Mouse (Mus musculus): ENCODE results near the gene Nupr1l.
"Not testable (repeated sequence)": the region's sequence is repeated elsewhere in the genome, so short reads cannot be mapped to it uniquely, and the experiment has no call there.

Nupr1l gene

DNA sequence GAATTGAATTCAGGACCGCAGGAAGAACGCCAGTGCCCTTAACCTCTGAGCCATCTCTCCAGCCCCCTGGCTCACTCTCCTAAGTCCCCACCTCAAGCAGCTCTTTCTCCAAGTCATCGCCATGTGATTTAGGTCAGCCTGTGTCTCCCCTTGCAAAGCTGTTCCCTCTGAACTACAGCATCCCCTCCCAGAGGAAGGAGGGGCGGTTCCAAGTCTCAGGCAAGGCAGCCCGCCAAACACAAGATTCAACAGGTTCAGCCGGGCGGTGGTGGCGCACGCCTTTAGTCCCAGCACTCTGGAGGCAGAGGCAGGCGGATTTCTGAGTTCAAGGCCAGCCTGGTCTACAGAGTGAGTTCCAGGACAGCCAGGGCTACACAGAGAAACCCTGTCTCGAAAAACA is 7.2 kb downstream of the Nupr1l start:
- in situ Hi-C loops (cut with MseI, MboI) = not testable (repeated sequence)

DNA sequence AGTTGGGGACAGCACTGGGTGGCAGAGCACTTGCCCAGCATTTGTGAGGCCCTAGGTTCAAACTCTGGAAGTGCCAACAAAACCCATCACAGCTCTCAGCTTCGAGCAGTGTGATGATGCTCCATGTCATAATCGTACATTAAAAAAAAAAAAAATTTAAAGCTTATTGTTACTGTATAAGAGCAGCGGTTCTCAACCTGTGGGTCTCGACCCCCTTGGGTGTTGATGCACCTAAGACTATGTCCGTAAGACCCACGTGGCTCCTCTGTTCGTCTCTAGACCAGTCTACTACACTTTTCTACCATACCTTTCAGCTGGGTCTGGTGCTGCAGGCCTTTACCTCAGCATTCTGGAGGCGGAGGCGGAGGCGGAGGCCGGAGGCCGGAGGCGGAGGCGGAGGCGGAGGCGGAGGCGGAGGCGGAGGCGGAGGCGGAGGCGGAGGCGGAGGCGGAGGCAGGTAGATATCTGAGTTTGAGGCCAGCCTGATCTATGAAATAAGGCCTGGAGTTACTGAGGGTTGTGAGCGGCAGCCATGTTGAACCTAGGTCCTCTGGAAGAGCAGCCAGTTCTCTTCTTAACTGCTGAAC is 9.8 kb downstream of the Nupr1l start:
- in situ Hi-C loops (cut with MseI, MboI) = no loop called here

DNA sequence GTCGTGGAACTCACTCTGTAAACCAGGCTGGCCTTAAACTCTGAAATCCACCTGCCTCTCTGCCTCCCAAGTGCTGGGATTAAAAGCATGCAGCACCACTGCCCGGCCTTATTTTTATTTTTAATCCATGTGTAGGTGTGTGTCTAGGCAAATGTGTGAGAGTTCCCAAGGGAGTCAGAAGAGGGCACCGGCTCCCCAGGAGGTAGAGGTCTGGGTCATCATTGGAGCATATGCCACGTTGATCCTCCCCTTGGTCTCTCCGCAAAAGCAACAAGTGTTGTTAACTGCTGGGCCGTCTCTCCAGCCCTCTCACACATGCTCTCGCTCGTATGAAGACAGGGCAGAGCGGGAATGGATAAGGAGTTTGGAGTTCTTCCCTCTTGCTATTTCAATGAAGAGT is 10.4 kb downstream of the Nupr1l start:
- in situ Hi-C loops (cut with MseI, MboI) = no loop called here

DNA sequence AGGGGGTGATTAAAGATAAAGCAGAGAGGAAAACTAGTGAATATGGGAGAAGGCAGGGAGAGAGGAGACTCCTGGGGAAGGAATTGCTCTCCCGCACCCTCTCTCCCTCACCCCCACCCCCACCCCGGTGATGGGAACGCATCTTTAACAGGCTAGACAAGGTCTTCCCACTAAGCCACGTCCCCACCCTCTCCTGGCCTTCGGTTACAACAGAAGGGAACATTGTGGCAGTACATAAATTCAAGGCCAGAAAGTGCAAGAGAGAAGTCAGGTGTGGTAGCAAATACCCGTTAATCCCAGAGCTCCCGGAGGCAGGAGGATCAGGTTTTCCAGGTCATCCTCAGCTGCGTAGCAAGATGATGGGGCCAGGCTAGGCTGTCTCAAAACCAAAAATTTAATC is 11.0 kb downstream of the Nupr1l start:
- in situ Hi-C loops (cut with MseI, MboI) = no loop called here

DNA sequence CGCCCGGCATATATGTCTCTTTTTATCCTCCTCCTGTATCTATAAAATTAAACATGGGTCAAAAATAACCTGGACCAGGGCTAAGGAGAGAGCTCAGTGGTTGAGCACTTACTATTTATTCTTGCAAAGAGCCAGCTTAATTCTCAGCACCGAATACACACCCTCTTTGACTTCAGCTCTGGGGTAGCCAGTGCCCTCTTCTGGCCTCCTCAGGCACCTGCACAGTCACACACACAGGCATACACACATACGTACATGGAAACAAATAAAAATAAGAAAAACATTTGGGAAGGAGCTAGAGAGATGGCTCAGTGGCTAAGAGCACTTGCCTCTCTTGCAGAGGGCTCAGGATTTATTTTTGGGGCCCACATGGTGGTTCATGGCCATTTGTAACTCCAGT is 13.6 kb downstream of the Nupr1l start:
- in situ Hi-C loops (cut with MseI, MboI) = no loop called here

DNA sequence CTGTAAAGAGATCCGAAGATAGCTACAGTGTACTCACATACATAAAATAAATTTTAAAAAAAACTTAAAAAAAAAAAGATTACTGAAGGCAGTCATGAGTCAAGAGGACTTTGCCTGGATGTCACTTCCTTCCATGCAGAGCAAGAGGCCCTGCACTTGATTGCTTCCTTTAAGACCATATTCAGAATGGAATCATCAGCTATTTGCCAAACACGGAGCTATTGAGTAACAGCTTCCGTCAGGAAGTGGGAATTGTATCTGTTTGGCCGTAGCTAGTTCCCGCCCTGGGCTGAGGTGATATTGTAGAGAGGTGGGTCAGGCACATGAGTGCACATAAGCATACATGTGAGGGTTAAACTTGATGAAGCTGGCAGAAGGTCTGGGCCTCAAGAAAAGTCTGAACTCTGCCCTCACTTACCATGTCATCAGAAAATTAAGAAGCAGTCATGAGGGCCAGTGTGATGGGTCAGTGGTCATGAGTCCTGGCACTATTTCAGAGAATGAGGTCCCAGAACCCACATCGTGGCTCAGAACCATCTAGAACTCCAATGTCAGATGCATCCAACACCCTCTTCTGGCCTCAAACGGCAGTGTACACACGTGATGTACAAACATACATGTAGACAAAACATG is 16.6 kb downstream of the Nupr1l start:
- in situ Hi-C loops (cut with MseI, MboI) = no loop called here

DNA sequence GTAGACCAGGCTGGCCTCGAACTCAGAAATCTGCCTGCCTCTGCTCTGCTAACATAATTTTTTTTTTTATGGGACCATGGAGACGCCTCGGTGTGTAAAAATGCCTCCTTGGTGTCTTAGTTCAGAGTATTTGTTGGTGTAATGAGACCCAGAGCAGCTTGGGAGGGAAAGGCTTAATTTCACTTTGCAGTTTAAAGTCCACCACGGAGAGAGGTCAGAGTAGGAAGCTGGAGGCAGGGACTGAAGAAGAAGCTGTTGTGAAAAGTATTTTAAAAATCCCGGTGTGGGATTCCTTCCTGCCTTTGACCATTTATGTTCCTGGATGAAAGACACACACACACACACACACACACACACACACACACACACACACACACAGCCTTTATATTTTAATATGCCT is 17.6 kb downstream of the Nupr1l start:
- in situ Hi-C loops (cut with MseI, MboI) = no loop called here

DNA sequence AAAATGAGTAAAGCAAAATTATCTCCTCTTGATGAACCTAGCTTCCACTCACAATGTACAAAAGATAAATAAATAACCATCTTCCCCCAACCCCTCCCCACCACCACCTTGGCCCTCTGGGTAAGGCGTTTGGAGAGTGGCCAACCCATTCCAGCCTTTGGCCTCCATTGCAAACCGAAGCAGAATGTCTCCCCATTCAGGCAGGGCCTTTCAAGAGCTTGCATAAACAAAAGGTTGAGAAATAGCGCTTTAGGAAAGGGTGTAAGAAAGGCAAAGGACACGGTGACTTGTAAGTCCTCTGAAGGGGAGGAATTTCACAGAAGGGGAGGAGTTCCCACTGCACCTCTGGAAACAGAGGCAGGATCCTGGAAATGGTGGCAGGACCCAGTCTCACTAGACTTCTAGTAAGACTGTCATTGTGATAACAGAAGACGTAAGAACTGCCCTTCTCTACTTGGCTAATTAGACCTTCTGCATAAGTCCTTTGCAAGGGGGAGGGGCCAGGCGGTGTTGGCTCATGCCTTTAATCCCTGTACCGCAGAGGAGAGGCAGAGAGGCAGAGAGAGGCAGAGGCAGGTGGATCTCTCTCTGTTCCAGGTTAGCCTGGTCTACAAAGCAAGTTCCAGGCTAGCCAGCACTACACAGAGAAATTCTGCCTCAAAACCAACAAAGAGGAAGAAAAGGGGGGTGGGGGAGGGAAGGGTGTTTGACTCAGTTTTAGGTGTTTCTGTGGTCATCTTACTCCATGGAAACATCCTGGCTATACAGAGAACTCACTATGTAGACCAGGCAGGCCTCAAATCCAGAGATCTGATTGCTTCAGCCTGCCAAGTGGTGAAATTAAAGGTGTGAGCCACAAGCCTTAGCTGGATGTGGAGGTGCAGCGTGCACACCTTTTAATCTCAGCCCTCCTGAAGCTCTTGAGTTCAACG is 21.9 kb downstream of the Nupr1l start:
- in situ Hi-C loops (cut with MseI, MboI) = no loop called here

DNA sequence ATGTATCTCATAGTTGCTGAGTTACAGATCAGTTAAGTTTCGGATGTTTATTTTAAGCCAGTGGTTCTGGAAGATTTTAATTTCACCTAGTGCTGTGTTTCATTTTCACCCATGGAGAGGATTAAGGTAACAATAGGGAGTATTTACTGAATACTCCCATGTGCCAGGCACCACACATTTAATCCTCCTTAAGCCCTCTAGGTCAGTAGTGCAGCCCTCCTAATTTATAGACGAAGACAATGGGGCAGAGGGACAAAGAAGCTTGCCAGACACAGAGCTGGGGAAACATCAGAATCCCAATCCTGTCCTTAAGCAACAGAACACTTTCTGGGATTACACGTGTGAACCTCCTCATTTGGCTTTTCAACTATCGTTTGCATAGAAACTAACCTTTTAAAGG is 28.6 kb downstream of the Nupr1l start:
- in situ Hi-C loops (cut with MseI, MboI) = no loop called here

DNA sequence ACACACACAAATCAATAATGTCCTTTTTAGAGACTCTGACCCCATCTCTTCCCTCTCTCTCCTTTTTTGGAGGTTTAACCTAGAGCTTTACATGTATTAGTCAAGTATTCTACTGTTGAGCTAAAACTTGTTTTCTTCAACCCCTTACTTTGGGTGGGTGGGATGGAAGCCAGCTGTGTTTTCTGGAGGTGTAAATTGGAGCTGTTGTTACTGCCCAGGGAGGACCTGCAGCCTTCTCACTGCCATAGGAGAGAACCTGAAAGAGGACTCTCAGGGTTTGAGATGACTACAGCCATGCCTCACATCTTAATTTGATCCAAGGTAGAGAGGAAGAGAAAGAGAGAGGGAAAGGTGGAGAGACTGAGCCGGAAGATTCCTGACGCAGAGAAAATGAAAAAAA is 31.9 kb downstream of the Nupr1l start:
- in situ Hi-C loops (cut with MseI, MboI) = no loop called here

DNA sequence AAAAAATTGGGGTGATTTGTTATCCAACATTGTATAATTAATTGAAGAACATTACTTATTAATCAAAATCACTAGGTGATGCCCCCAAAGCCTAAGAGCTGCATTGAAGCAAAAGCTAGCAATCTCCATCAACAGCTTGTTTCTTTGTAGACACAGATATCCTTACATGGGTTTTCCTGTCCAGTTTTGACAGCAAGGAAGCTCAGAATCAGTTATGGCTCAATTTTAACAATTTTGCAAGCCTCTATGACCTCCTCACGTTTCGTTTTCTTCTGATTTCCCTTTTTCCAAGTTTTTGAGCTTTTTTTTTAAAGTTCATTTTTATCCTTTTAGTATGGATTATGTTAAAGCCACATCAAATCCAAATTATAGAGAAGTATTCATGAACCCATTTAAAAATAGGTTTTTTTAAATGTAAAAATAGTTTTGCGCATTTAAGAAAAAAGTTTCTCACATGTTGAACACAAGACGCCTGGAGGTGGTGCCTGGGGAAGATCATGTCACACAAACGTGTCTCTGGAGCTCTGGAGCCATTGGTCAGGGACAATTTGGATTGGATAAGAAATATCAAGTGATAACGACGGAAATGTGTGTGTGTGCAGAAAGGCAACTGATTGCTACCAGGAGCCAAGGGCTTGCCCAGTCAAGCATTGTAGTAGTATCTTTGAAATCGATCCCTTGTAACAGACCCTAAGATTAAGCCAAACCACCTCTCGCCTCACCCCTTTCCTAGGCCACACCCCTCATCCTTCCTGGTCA is 32.6 kb downstream of the Nupr1l start:
- in situ Hi-C loops (cut with MseI, MboI) = no loop called here

DNA sequence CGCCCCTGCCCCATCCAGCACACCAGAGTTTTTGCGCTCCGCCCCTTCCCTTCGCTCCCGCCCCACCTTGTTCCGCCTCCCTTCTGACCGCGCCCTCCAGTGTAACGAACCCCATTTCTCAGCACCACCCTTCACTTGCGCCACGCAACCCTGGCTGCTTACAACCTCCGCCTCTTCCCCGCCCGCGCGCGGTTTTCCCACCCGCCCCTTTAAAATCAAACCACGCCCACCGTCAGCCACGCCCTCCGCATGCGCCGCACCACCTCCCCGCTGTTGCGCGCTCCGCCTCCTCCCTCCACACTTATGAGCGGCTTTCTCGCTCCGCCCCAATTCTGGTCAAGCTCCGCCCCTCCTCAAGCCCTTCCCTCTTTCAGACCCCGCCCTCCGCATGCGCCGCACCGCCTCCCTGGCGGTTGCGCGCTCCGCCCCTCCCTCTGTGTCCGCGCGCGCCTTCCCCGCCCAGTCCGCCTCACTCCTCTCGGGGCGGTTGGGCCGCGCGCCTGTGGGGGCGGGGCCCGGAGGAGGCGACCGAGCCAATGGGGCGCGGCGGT is 33.2 kb downstream of the Nupr1l start, which contains the start of gene Vkorc1l1:
Gene Vkorc1l1, plus strand, starts transcription at position 476 of the 551 bp plus-strand sequence.
- in situ Hi-C loops (cut with MseI, MboI) = no loop called here

DNA sequence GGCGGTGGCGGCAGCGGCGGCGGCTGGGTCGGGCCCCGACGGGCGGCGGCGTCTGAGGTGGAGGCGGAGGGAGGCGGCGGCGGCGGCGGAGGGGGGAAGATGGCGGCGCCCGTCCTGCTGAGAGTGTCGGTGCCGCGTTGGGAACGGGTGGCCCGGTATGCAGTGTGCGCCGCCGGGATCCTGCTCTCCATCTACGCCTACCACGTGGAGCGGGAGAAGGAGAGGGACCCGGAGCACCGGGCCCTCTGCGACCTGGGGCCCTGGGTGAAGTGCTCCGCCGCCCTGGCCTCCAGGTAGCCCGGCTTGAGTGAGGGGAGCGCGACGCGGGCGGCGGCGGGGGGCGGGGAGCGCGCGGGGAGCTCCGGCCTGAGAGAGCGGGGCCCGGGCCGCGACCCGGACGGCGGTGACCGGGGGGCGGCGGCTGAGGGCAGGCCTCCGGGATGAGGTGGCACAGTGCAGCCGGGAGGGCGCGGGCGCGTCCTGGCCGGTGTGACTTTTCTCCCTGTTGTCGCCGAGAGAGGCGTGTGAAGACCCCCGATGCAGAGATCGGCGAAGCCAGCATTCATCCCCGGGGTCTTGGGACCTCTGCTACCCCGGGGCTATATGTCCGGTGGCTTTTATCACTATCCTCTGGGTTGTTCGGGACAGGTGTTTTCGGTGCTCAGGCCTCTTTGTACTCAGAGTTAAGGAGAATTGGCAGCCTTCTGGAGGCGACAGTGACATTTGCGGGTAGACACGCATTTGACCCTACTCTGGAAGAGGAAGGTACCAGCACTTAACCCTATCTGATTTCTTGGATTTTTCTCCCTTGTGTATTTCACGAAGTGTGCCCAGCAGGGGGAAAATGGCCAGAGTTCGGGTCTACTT is 34.0 kb downstream of the Nupr1l start:
- in situ Hi-C loops (cut with MseI, MboI) = not testable (repeated sequence)

DNA sequence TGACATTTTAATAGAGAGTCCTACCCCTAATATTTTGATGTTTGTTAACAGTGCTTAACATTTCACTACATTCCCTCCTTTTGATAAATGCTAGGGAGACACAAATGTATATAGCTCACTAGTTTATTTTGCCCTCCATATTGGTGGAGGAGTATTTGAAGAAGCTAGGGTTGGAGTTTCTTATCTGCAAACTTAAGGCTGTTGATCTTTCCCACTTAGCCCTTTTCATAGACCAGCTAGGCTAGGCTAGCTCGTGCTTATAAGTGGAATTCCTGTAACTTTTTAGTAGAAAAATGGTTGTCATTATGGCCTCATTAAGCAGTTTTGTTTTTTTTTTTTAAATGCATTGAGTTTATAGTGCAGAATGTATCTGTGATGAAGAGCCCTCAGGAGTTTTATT is 35.1 kb downstream of the Nupr1l start:
- in situ Hi-C loops (cut with MseI, MboI) = no loop called here

DNA sequence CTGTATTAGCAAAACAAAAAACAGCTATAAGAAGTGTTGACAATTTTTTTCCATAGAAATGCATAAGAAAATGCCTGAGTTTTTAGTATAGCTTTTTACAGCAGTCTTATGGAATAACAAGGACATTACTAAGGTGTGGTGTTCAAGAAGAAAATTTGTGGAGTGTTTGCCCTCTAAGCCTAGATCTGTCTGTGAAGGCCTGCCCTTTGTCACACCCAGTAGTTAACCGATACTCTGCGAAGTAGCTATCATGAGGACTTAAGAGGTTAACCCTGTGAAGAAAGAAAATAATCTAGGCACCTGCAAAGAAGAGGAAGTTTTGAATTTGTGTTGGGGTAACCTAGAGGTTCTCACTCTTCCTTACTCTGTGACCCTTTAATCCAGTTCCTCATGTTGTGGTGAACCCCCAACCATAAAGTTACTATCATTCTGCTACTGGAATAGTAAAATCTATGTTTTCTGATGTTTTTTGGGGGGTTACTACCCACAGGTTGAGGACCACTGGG is 39.2 kb downstream of the Nupr1l start:
- in situ Hi-C loops (cut with MseI, MboI) = no loop called here

DNA sequence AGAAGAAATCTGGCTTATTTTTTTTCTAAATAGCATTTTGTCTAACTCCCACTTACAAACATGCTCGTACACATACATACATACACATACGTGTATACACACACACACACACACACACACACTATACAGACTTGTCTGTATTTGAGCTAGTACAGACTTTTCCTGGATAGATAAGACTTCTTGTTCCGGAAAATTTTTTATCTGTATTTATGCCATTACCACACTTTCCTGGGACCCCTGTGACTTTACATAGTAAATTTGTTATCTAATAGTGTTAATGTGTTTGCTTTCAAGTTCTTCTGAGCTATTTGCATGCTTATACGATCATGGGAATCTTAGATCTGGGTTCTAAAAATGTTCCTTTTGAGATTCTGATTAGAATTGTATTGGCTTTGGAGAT is 43.8 kb downstream of the Nupr1l start:
- in situ Hi-C loops (cut with MseI, MboI) = no loop called here

DNA sequence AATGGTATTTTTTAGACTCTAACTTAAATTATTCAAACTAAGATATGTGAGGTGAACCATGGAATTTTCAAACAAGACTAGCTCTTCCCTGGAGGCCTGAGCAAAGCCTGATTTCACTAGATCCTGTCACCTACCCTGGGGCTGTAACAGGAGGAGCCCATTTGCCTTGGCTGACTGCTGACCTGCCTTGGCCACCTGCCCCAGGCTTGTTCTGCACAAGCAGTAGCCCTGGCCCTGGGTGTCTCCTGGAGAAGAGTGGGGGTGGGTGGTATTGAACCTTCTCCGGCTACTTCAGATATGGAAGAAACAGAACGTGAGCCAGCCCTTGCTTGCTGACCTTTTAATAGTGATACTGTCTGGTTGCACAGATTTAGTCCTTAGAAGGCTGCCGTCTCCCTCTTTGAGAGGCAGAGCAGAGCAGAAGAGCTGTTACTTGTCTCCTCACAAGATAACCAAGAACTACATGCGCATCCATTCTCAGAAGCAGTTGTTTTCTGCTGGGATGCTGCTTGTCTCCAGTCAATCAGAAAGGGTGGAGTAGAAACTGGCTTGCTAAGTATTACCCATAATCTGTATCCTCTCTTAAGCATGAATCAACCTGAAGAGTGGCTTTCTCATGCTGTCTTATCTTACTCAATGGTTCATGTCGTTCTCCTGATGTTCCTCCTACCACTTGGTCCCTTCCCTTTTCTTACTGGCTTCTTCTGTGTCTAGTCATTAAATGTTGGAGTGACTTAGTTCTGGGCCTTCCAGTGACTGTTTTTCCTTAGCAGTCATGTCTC is 46.3 kb downstream of the Nupr1l start:
- in situ Hi-C loops (cut with MseI, MboI) = no loop called here

DNA sequence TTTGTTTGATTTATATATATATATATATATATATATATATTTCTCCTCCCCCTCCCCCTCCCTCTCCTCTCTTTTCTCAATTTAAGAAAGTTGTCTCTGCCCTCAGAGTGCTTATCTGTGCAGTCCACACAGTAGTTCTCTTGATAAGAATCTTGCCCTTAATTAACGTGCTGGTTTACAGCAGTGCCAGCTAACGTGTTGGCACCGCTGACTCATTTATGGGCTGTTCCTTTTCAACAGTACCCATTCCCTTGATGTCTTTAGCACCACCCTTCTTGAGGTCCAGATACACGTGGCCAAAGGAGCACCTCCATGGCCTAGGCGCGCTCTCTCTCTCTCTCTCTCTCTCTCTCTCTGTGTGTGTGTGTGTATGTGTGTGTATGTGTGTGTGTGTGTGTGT is 47.5 kb downstream of the Nupr1l start:
- in situ Hi-C loops (cut with MseI, MboI) = no loop called here

DNA sequence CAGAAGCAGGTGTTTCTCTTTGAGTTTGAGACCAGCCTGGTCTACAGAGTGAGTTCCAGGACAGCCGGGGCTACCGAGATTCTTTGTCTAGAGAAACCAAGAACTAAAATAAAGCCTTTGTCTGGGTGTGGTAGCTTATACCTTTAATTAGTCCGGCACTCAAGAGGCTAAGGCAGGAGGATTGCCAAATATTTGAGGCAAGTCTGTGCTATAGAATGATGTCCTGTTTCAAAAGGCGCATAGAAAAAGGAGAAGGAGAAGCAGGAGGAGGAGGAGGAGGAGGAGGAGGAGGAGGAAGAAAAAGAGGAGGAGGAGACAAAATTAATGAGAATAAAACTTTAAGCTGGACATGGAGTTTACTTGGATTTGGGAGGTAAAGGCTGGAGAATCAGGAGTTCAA is 54.9 kb downstream of the Nupr1l start:
- in situ Hi-C loops (cut with MseI, MboI) = no loop called here

Data from mouse trophoblast stem cell (cell line).